Mouse (Mus musculus): ENCODE data around the gene Calhm4.

DNA sequence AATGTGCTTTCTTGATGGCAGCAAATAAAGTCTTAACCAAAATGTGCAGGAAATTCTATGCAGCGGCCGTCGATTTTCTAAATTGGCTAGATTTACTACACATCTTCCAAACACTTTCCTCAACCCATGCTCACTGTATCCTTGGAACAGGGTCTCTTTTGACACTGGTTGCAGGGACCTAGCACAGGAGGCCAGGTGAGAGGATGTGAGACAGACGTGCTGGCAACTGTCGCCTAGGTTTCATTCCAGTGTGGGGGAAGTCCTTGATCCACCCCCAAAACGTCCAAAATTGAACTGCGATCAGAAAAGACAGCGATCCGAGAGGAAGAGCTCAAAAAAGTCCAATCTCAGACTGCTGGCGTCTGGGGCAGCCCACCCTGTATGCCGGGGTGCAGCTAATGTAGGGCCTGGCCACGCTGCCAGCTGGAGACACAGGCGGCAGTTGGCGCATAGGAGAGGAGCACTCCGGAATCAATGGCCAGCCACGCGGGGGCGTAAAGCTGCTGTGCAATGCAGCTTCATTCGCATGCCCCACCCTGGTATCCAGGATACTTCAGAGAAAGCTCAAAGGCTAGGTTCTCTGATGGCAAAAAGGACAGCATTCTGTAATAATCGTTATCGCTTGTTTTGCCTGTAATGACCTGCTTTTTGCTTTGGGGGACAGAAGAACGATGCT lies 10.3 kb downstream of the Calhm4 start:
- TF ChIP-seq CTCF (conservative IDR thresholded peaks at IDR 0.05 in 1 of 2, IDR thresholded peaks at IDR 0.05 in 1 of 2; ENCODE audit: low read depth in 2 of 2, low read length in 2 of 2), result peak in 1 of 2 experiments; percentile 79; a peak in 2 of 4 replicates
- TF ChIP-seq POLR2AphosphoS2 (IDR thresholded peaks at IDR 0.05; ENCODE audit: low read depth, low read length), result no peak
